Mouse (Mus musculus) gastrocnemius, postnatal 25 days (tissue): ENCODE measurements at regions not wholly inside any gene's neighbourhood (a gene's known extent, or its start where the extent isn't known, plus 50 kb on each side); places are given as distances from the start of the nearest gene placed in this dataset.

ENCODE experiments used
- DNase-seq: peaks from one replicate; pipeline ENCODE4 v3.0.0; 2022

DNA sequence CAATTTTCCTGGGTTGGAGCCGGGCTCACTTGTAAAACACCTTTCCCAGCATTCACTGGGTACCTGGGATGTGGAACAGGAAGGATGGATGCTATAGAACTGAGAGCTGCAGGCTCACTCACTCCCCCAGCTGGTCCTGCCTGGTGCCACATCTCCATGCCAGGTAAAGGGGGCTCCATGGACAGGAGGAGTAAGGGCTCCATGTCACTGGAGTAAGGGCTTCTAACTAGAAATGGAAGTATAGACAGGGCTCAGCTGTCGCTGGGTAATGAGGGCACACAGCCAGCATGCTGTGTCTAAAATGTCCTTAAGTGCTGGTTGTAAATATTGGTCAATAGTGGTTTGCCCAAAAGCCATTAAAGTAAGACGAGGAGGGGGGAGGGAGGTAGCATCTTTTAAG is 99.4 kb upstream of the Gpr12 start:
- no peak for DNase-seq

GRCm38 (mm10) chr5:146683554-146683953 is 98.5 kb upstream of the Gpr12 start:
- no peak for DNase-seq

- no peak for DNase-seq
Measured at GRCm38 (mm10) chr5:146682893-146683292, 97.9 kb upstream of the Gpr12 start.

DNA sequence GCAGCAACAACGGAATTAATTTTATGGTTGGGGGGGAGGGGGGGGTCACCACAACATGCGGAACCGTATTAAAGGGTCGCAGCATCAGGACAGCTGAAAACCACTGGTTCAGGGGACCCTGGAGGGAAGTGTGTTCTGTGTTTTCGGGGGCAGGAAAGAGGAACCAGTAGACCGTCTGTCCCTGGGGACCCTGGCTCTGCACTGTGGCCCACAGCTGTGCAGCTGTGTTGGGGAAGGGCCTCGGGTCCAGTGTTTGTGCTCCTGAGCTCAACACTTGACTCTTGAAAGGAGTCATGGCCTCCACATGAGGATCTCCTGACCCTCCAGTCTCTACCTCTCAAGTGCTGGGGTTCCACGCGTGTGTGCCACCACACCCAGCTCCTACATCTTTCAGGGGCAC is 96.5 kb upstream of the Gpr12 start:
- DNase-seq = peak; percentile 24

GRCm38 (mm10) chr5:146679198-146679681 is 94.2 kb upstream of the Gpr12 start:
- DNase-seq = no peak

- no peak for DNase-seq
Measured at GRCm38 (mm10) chr5:146678775-146679170, 93.7 kb upstream of the Gpr12 start.

DNA sequence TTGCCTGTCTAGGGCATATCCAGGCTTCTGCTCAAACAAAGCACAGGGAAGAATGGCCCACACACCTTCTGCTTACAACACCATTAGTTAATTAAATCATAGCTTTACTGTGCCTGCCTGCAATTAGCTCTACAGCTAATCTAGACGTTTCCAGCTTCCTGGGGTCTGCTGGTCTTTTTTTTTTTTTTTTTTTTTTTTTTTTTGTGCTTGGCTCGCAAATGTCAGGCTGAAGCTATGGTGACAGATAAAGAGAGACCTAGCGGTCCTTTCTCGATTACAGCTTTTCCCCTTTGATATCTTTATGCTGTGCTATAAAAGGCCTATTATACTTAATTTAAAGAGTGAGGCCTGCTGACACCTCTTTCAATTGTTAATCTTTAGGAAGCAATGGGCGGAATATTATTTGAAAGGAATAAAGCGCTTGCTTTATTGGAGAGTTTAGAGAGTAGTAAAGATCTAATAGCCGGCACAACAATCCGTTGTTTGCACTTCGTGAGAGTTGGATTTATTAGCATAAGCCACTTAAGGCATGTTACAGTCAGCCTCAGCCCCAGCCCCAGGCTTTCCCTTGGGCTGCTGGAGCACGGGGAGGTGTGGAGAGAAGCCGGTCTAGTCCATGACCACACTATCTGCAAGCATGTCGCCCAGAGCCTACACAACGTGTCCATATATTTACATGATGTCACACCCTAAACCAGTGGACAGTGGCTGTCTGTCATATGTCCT is 93.2 kb upstream of the Gpr12 start:
- no peak for DNase-seq

DNA sequence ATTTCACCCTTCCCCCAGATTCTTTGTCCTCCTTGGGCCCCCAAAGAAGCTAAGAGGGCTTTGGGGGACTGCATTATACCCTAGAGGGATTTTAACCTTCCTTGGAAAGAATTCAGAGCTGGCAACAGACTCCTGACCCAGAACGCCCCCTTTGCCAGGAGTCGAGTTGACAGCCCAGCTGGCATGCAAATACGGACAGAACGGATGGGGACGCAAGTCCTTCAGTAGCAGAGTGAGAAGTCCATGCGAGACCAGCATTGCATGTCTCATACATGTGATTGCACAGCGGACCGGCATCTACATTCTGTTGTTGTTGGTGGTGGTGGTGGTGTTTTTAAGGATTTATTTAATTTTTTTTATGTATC is 92.1 kb upstream of the Gpr12 start:
- no peak for DNase-seq

DNA sequence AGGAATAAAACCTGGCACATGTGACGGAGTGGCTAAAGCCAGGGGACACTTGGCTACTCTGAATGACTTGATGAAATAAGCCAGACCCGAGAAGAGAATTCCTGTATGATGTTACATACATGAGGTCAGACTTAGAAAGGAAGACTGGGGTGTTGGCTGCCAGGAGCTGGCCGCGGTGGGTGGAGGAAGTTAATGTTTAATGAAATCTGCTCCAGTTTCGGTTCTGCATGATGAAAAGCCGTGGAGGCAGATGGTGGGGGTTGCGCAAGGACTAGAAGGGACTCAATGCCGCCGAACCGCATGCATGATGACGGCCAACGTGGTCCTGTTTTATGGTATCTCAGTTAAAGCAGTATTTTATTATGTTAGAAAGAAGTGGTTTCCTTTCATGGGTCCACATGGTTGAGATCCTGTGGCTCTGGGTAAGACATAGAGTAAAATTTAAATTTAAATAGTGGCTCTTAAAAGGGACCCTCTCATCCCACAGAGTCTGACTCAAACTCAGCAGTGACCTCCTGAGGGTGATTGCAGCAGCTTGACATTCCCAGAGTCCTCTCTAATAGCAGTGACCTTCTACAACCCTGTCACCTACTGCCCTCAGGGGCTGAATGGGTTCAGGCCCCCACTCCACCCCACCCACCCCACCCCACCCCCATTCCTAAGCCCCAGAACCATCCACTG is 91.6 kb upstream of the Gpr12 start:
- DNase-seq = peak; percentile 64

- DNase-seq = no peak
Measured at GRCm38 (mm10) chr5:146675887-146676277, 90.8 kb upstream of the Gpr12 start.

- peak; percentile 31 for DNase-seq
Measured at GRCm38 (mm10) chr5:146675006-146675886, 90.2 kb upstream of the Gpr12 start.

- DNase-seq = no peak
Measured at GRCm38 (mm10) chr5:146661751-146662150, 76.7 kb upstream of the Gpr12 start.

DNA sequence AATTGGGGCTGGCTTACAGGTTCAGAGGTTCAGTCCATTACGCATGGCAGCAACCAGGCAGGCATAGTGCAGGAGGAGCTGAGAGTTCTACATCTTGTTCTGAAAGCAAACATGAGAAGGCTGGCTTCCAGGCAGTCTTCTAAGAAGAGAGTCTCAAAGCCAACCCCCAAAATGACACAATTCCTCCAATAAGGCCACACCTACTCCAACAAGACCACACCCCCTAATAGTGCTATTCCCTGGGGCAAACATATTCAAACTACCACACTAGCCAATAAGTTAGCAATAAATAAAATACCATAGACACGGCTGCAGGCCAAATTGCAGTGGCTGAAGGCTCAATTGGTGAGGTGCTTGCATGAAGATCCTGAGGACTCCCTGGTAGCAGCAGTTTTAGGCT is 72.2 kb upstream of the Gpr12 start:
- DNase-seq = no peak

DNA sequence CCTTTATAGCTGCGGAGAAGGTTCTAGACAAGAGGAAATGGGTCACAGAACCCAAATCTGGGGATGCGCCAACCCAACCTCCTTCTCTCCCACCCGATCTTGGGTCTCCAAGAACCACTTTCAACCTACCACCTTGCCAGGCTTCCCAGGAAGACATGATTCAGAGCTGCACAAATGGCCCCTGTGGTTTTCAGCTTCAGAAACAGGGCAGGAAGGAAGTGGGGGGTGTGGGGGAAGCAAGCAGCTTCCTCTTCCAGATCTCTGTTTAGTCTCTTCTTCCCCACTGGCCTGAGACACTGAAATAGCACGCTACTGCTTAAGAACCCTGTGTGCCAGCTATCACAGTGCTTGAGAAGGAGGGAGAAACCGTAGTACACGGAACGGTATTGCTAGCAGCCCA is 70.4 kb upstream of the Gpr12 start:
- DNase-seq = no peak

- DNase-seq = no peak
Measured at GRCm38 (mm10) chr5:146653686-146654450, 68.8 kb upstream of the Gpr12 start.

- DNase-seq = no peak
Measured at GRCm38 (mm10) chr5:146652874-146653273, 67.8 kb upstream of the Gpr12 start.

- no peak for DNase-seq
Measured at GRCm38 (mm10) chr5:146648519-146649060, 63.6 kb upstream of the Gpr12 start.

GRCm38 (mm10) chr5:146647628-146648380 is 62.8 kb upstream of the Gpr12 start:
- no peak for DNase-seq

- DNase-seq = no peak
Measured at GRCm38 (mm10) chr5:146644499-146644898, 59.5 kb upstream of the Gpr12 start.

DNA sequence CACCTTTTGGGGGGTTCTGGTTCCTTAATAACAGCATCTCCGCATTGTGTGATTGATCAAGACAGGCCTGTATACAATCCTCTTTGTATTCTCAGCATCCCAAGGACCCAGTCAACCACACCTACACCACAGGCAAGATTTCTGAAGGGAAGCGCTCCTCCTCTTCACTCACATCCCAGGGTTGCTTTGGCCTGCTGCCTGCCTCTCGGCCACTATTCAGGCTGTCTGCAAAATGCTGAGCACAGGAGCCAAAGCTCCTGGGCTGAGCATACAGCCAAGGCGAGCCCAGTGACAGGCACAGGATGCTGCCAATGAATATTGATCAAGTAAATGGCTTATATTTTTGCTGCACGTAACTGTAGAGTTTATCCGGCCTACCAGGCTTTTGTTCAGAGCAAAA is 56.9 kb upstream of the Gpr12 start:
- DNase-seq = no peak

DNA sequence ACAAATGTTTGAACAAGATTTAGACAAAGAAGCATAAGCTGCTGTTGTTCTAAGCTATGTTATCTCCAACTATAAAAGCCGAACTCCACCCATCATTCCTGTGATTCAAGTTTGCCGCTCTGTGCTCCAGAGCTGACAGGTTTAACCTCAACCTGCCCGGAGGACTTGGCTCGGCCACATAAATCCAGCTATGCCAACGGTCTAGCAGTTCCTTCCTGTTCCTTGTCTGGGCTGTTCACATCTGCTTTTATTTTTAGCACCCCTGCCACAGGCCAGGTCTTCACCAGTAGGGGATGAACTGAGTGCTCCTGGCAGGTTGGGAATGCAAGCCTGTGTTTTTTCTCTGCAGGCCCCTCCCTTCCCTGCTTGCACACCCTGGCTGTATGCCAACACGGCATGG is 51.8 kb upstream of the Gpr12 start:
- DNase-seq = no peak
